Mouse (Mus musculus): ENCODE data around the gene Frmd4a. TPM values are rescaled to one million over a fixed set of nuclear protein-coding genes. Genes with fewer than 3 reads are reported as not detected.
A peak's percentile ranks its signal among the peaks of the same experiment; 100 is the strongest.

Gene Frmd4a
- total RNA-seq, 2 experiments from 2014 or later: 55.4 to 60.9 TPM

DNA sequence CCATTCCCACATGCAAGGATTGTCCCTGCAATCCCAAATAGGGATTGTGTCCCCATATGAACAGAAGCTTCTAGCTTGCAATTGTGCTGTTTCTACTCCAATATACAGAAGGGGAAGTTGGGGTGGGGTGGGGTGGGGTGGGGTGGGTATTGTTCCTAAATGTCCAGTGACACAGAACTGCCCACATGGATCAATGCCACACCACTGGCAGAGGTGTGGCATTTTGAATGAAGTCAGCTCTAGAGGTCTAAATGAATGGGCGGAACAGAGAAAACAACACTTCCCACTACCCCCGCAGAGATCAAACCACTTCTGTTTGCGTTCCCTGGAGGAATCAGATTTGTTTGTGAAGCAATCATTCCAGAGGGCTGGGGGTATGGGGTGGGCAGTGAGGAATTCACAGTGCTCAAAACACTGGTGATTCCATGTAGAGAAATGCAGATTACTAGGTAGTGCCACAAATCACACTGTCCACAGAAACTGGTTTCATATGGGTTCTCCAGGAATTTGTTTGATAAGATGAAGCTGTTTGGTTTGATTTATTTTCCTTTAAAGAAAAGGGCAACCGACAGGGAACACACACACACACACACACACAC is 268.3 kb downstream of the Frmd4a start:
- DNase-seq (ENCODE audit: low spot score in 2 of 2): no peak

DNA sequence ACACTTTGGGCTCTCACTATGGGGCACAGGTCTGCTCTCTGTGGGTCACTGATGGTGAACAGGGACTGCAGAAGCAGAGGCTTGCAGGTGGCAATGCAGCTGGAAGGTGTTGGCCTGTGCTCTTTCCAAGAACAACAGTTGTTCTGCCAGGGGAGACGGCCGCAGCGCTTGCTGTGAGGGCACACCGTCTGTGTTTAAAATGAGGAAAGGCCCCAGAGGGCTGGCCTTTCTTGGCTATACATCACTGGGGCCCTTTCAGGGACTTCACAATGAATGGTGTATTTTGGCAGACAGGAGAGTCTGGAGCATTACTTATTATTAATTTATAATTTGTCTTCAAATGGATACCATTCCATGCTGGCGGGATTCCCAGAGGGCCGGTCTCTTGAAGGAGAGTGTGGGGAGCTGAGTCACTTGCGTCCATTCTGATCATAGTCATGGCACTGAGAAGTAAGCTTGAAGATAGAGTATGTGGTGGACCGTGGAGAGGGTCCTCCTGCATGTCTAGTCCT is 268.9 kb downstream of the Frmd4a start:
- no peak for DNase-seq (ENCODE audit: low spot score in 2 of 2)

DNA sequence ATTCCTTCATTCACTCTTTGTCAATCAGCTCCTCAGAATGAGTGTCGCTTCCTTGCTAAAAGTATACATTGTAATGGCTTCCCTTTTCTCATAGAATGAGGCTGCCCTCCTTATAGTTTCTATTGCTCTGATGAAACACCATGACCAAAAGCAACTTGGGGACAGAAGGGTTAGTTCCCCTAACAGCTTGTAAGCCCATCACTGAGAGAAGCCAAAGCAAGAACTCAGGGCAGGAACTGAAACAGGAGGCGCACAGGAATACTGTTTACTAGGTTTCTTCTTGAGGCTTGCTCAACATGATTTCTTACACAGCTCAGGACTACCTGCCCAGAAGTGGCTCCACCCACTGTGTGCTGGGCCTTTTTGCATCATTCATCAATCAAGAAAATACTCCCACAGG is 273.0 kb downstream of the Frmd4a start:
- DNase-seq (ENCODE audit: low spot score in 2 of 2): no peak

DNA sequence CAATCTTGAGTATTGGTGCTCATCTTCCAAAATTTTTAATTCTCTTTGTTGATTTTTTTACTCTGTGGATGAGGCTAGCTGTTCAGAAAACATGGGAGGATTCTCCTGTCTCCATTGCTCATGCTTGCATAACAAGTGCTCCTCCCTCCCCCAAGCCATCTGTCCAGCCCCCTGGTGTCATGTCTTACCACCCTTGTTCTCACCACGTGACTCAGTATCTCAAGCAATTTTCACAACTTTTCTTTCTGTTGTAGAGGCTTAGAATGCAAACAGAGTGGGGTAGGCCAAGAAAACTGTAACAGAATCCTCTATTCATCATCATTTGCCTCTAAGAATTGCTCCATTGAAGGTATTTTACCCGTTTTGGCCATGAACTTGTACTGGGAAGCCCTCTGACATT is 273.6 kb downstream of the Frmd4a start:
- DNase-seq (ENCODE audit: low spot score in 2 of 2): peak; percentile 36 to 86

DNA sequence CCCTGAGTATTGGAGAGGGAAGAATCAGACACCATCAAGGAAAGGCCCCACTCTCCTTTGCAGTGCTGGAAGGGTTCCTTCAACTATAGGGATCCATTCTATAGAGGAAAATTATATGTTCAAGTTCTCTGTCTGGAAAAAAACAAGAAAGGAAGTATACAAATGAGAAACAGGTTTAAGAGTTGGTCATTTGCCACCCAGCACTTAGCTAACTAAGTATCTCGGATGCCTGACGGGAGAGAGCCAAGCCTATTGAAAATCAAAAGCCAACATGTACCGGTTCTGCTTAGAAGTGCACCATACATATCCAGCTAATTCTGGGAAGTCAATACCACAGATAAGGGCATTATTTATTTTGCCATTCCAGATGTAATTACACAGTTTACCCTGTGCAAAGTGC is 274.2 kb downstream of the Frmd4a start:
- no peak for DNase-seq (ENCODE audit: low spot score in 2 of 2)

DNA sequence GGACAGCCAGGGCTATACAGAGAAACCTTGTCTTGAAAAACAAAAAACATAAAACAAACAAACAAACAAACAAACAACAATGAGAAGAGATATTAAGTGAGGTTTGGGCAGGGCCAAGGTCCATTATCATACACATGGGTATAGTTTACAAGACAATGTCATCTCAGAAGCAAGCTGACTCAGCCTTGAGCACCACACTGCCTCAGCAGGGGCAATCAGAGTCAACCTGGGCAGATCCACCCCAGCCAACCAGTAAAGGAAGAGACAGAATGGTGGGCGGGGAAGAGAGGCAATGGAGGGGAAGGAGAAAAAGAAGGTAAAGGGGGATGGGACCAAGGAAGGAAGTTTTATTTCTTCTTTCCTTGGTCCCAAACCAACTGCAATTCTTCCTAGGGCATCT is 276.2 kb downstream of the Frmd4a start:
- DNase-seq (ENCODE audit: low spot score in 2 of 2): no peak

DNA sequence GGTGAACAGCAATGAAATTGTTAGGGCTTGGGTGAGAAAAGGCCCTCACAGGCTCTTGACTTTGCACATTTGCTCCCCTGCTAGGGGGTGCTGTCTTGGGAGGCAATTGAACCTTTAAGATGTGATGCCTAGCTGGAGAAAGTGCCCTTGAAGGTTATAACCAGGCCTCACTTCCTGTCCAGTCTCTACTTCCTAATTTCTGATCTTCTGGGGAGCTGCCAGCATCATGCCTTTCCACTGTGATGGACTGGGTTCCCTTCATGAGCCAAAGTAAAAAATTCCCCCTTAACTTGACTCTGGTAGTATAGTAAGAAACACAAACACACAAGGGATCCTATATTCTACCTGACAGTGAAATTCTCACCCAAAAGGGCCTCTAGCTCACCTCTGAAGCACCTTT is 278.1 kb downstream of the Frmd4a start:
- no peak for DNase-seq (ENCODE audit: low spot score in 2 of 2)

DNA sequence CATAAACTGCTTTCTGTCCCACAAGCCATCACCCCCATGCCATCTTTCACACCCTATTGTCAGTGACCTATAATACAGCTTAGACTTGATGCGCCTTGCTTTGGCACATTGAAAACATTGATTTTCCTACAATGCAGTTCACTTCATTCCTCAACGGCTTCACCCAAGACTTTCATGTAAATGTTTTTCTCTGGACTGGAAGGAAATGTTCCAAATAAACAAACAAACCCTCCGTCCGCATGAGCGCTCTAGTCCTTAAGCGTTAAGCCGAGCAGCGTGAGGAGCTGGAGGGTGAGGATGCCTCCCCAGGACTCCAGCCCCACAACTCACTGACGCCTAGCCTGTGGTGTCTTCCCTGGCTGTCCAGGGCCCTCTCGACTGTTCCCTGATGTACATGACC is 279.4 kb downstream of the Frmd4a start:
- no peak for DNase-seq (ENCODE audit: low spot score in 2 of 2)

DNA sequence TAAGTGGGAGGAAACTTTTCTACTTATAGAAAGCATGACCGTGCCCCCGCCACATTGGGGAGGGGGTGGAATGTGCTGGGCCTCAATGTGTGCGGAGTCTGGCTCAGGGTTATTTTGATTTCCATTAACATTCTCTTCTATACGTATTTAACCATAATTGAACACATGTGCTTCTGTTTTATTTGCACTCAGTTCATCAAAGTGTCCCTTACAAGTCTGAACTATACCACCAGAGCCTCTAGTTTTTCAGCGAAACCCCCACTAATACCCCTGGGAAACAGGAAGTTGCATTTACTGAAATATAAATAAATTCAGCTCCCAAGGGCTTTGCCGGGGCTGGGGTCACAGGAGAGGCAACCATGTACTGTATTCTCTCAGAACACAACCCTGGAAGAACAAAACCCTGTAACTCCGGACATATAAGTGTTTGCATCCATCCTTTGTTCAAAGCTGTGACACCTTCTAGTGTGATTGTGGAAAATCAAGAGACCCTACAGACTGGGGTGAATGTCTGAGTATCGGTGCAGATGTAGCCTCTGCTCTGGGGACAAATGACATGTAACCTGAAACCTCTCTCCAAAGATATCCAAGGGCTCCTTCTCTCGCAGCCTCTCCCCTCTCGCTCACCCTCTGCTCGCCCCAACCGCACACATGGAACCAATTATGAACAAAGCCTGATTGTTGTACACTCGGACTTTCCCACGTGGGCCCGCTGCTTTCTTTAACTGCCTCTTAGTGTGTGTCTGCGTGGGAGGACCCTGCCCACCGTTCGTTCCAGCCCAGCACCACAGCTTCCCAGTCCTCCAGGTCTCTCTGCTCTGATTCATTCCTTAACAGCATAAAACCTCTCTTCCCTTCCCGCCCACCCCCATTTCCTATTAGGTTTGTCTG is 281.1 kb downstream of the Frmd4a start:
- no peak for DNase-seq (ENCODE audit: low spot score in 2 of 2)

DNA sequence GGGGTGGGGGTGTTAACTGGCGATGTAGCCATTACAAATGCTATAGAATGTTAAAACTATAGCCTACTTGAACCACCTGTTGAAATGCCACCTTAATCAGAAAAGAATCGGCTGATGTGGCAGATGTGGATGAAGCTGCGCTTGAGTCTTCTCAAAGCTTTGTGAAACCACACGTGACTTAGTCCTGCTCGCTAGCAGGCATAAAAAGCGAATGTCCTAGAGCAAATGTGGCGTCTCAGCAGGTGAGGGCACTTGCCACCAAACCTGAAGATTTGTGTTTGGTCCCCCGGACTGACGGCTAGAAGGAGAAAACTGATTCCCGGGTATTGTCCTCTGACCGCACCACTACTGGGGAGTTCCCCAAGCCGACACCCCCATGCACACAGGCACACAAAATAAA is 282.1 kb downstream of the Frmd4a start:
- DNase-seq (ENCODE audit: low spot score in 2 of 2): no peak

DNA sequence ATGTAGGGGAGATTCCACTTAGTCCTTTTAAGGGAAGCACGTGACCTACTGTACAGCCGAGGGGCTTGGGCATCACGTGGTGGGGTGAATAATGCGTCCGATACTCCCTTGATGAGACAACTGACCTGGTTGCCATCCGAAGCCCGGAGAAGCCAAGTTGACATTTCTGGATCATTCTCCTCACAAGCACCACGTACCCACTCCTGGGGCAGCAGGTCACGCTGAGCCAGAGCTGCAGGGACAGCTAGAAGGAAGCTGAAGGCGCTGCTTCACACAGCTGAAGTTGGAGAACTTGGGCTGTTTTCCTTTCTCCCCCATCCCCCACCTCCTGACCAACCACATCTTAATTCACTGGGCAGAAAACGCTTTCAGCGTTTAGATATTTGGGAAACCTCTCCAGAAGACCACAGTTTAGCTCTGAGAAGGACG is 282.9 kb downstream of the Frmd4a start:
- no peak for DNase-seq (ENCODE audit: low spot score in 2 of 2)

DNA sequence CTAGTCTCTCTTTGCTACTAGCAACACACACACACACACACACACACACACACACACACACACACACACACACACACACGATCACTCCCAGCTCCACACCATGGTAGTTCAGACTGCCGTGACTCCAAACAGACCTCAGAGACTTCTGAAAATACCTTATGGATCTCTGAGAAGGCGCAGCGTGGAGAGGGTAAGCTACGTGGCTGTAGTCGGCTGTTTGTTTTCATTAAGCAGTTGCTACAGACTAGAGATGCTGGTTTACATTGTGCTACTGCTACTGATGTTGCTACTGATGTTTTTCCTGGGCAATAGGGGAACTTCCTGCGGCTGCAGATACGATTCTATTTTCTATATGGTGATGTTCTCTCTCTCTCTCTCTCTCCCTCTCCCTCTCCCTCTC is 283.3 kb downstream of the Frmd4a start:
- DNase-seq (ENCODE audit: low spot score in 2 of 2): no peak

DNA sequence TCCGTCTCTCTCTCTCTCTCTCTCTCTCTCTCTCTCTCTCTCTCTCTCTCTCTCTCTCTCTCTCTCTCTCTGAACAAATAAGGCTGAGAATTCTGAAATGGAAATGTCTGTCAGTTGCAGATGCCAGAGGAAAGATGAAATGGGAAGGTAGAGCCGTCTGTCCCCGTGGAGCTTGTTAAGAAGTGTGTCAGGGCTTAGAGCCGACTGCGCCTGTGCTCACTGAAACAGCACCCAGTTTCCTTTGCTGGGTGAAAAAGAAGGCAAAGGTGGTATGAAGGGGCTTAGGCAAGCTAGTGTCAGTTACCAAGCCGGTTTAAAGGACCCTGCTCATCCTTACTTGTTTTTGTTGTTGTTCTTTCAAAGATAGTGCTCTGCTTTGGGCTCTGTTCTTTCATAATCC is 283.7 kb downstream of the Frmd4a start:
- no peak for DNase-seq (ENCODE audit: low spot score in 2 of 2)

DNA sequence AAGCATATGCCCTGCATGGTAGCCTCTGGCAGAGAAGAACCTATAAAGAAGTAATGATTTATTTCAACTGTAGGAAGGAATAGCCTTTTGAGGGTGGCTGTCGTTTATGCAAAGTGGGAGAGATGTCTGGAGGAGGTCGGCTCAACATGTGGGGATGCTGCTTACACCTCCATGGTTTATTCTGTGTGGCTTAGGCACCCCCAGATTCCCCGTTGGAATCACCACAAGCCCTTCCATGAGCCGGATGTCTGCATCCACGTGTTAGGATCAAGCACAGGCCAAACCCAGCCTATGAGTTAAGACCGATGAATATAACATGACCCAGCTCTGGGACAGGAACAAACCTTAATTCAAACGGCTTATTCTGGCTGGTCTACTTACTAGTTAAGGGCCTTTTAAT is 284.2 kb downstream of the Frmd4a start:
- no peak for DNase-seq (ENCODE audit: low spot score in 2 of 2)

DNA sequence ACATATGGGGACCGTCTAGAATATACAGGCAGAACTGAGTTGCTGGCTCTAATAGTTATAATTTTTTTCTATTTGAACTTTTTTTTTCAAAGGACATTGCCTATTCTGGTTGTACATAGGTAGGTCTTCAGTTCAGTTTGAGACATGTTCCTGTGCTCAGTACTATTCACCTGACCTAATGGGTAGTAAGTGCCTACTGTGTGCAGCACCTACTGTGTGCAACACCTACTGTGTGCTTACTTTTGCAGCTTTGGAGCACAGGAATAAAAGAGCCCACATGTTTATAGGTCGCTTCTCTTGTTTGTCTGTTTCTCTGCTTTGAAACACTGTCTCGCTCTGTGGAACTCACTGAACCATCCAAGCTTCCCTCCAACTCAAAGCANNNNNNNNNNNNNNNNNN is 284.6 kb downstream of the Frmd4a start:
- DNase-seq (ENCODE audit: low spot score in 2 of 2): no peak

DNA sequence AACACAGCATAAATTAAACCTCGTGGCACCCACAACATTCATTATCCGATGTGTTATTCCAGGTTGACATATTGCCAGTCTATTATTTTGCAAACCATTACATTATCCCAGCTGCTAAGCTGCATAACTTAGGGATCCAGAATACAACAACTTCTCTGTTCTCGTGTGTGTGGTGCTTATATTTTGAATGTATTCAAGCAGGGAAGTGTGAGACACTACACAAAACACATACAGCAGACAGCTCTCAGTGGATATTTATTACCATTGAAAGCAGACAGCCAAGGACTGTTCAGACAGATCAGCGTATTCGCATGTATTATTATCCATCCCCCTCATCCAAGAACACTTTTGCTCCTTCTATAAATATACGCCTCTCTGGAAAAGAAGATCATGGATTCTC is 289.6 kb downstream of the Frmd4a start:
- peak in 1 of 2 experiments; percentile 37 for DNase-seq (ENCODE audit: low spot score in 2 of 2)

DNA sequence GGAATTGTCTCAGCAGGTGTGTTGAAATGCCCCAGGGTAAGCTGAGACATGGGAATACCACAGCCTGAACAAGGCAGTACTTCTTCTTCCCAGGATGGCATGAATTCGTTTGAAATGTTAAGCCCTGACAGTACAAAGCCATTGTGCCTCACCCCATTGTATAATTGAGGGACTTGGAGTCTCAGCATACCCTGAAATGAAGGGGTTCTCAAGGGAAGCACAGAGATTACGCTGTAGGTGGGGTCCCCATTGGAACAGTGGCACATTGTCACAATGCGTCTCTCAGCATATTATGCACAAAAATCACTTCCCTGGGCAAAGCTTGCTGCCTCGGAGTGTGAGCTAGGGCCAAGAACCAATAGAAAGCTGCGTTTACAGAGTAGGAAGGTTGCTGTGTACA is 297.0 kb downstream of the Frmd4a start:
- no peak for DNase-seq (ENCODE audit: low spot score in 2 of 2)

DNA sequence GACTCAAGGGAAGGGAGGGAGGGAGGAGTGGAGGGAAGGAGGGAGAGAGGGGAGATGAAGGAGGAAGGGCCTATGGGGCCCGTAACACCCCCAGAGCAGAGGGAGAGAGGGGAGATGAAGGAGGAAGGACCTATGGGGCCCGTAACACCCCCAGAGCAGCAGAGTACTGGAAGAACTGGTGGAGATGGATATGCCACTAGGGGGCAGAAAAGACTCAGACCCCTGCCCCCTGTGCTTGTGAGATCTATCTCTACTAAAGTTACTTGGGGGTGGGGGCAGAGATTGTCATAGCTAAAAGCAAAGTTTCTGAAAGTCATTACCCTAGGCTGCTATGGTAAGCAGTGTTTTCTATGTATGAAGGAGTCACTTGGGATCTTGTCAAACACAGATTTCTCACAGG is 299.1 kb downstream of the Frmd4a start:
- peak in 1 of 2 experiments; percentile 27 for DNase-seq (ENCODE audit: low spot score in 2 of 2)

DNA sequence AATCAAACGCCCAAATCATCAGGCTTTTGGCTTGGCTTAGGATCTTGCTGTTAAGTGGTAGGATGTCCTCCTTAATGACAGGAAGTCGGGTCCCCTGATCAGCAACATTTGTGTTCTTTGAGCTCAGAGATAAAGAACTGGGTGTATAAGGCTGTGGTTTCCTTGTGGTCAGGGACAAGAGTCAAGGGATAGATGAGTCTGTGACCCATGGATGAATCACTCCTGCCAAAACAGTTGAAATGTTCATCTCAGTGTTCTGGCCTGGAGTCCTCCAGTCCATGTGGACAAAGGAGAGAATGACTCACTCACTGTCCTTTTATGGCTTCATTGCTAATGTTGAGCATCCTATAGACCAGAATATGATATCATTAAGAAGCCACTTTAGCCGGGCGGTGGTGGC is 300.6 kb downstream of the Frmd4a start:
- DNase-seq (ENCODE audit: low spot score in 2 of 2): no peak

DNA sequence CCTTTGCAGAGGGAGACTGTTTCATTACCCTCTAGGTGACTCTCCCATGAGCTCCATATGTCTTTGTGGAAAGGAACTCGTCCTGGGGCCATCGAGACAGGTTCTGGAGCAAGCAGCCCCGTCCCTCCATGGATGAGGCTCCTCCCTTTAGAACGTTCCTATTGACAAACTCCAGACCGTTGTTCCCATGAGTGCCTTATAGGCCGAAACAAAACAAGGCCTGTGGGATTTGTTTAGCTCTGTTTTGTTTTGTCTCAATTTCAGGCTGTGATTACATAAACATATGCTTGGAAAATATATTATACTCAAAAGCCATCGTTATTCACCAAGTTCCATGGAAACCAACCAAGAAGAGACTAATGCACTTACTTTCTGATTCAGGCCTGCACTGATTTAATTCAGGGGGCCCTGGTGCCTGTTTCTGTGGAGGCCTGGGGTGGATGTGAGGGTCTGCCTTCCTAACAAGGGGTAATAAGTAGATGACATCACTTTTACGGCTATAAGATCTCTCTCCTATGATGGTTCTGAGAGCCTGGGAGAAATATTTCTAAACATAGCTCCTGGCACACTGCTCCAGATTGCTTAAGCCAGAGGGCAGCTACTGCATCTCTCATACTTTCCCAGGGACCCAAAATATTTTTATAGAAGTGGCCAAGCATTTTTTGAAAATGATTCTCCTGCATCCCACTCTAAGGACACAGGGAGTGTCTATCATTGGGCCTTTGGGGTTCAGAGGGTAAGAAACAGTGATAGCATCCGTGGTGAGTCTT is 308.9 kb downstream of the Frmd4a start:
- no peak for DNase-seq (ENCODE audit: low spot score in 2 of 2)

DNA sequence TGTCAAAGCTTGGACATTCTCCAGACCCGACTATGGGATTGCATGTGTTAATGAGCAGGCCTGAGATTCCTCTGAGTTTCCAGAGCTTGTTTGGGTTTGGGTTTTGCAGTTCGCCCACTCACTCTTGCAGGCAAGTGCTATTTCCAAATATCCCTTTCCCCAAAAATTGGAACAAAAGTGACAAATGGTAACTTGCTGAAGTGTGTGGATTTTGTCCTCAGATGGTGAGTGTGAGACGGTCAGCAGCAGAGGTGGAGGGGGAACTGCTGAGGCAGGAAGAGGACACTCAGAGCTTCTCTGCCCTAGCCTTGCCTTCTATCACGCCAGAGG is 309.5 kb downstream of the Frmd4a start:
- peak in 1 of 2 experiments; percentile 14 for DNase-seq (ENCODE audit: low spot score in 2 of 2)

DNA sequence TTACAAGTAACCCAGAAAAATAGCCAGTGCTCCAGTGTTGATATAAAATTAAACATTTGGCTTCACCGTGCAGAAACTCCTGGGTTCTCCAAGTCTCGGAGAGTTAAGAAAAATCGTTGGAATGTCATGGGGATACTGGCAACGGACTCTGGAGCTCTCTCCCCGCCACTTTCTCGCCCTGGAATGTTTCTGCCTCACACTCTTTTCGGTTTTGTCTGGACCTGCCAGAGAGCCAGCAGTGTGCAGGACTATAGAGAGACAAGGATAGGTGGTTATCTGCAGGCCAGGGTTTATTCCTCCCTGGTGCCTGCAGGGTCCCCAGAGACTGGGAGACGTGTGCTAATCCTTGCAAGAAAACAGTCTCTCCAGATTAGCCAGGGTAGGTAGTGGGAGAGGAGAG is 314.9 kb downstream of the Frmd4a start:
- DNase-seq (ENCODE audit: low spot score in 2 of 2): no peak

Data from layer of hippocampus, adult 18-20 months (tissue).